Mouse (Mus musculus) B cell, adult 2 months (primary cell): ENCODE measurements around the gene Adra2b.

ENCODE experiments used
- DNase-seq, 2 experiments: peaks; one replicate each; pipeline ENCODE4 v3.0.0; 2022

The Adra2b gene

GRCm38 (mm10) chr2:127362459-127363281 is at the start of gene Adra2b:
Gene Adra2b, plus strand, starts transcription at chr2:127363208.
- peak; percentile 77 to 78 for DNase-seq

GRCm38 (mm10) chr2:127313878-127314277 is 49.1 kb upstream of the Adra2b start:
- no peak for DNase-seq

- DNase-seq: peak; percentile 84 to 86
Measured at GRCm38 (mm10) chr2:127314467-127315154, 48.4 kb upstream of the Adra2b start.

GRCm38 (mm10) chr2:127315155-127315470 is 47.9 kb upstream of the Adra2b start:
- no peak for DNase-seq

GRCm38 (mm10) chr2:127316431-127316830 is 46.6 kb upstream of the Adra2b start:
- DNase-seq: no peak

- no peak for DNase-seq
Measured at GRCm38 (mm10) chr2:127318136-127318535, 44.9 kb upstream of the Adra2b start.

- DNase-seq: no peak
Measured at GRCm38 (mm10) chr2:127319071-127319470, 43.9 kb upstream of the Adra2b start.

- DNase-seq: no peak
Measured at GRCm38 (mm10) chr2:127322671-127323285, 40.2 kb upstream of the Adra2b start.

GRCm38 (mm10) chr2:127323667-127324066 is 39.3 kb upstream of the Adra2b start:
- no peak for DNase-seq

- no peak for DNase-seq
Measured at GRCm38 (mm10) chr2:127324456-127324855, 38.6 kb upstream of the Adra2b start.

- peak in 1 of 2 experiments; percentile 27 for DNase-seq
Measured at GRCm38 (mm10) chr2:127328090-127328851, 34.7 kb upstream of the Adra2b start.

GRCm38 (mm10) chr2:127332807-127333570 is 30.0 kb upstream of the Adra2b start:
- DNase-seq: peak; percentile 71 to 73

GRCm38 (mm10) chr2:127333945-127334603 is 28.9 kb upstream of the Adra2b start:
- DNase-seq: peak; percentile 68

- DNase-seq: peak; percentile 94 to 95
Measured at GRCm38 (mm10) chr2:127335078-127335541, 27.9 kb upstream of the Adra2b start.

GRCm38 (mm10) chr2:127335767-127336496 is 27.1 kb upstream of the Adra2b start, which contains the start of gene Dusp2:
Gene Dusp2, plus strand, starts transcription at chr2:127336159.
- peak; percentile 99 for DNase-seq

GRCm38 (mm10) chr2:127336497-127336832 is 26.5 kb upstream of the Adra2b start:
- DNase-seq: no peak

GRCm38 (mm10) chr2:127336885-127337284 is 26.1 kb upstream of the Adra2b start:
- no peak for DNase-seq

GRCm38 (mm10) chr2:127337531-127337930 is 25.5 kb upstream of the Adra2b start:
- peak; percentile 72 to 74 for DNase-seq

- peak; percentile 88 to 90 for DNase-seq
Measured at GRCm38 (mm10) chr2:127338012-127338411, 25.0 kb upstream of the Adra2b start.

- no peak for DNase-seq
Measured at GRCm38 (mm10) chr2:127338416-127338815, 24.6 kb upstream of the Adra2b start, which contains the start of gene Astl. Gene Astl, plus strand, starts transcription at chr2:127338639.

GRCm38 (mm10) chr2:127338833-127339232 is 24.2 kb upstream of the Adra2b start:
- DNase-seq: peak; percentile 66
